Comparison of ENCODE assay signal across 16 mouse cellular contexts in the genomic region with DNA sequence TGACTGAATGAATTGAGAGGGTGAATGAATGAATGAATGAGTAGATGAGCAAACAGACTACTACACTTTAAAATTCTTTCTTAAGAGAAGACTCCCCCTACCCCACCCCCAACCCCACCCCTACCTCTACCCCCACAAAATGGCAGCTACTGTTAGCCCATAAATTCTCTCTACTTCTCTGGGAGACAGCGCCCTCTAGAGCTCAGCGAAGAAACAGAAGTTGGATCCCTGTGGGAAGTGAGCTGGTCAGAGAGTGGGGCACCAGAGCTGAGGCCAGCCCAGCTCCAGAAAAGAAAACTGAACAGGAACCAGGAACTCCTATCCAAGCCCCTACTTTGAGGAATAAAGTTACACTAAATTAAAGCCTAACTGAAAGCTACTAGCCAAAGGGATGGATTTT. TPM values are rescaled to one million over a fixed set of nuclear protein-coding genes. Genes with fewer than 3 reads are reported as not detected.
DNase-seq lines count a peak whose midpoint lies in the region; ATAC-seq and TF ChIP-seq lines count a peak whose summit lies in the region.
"Had no signal": no experiment of that assay in that cellular context is flagged by ENCODE, and none has a peak within 500 bp of the region (broad histone marks: within the 10 kb centered on the region; RNA-seq: fewer than 3 reads in every experiment).

No protein-coding gene starts in this region.

- no peaks in the 10 kb centered on the region for H3K9me3 ChIP-seq in kidney, postnatal 0 days (replicated peaks; ENCODE audit: low read length)
- H3K9me3 ChIP-seq in midbrain, embryonic 16.5 days (replicated peaks; ENCODE audit: control insufficient read depth, low read length, poor library complexity, severe bottlenecking): no peaks in the 10 kb centered on the region
- H3K9me3 ChIP-seq: embryonic facial prominence, embryonic 13.5 days; limb, embryonic 13.5 days had no signal

- no peak for DNase-seq in kidney, postnatal 0 days (ENCODE audit: low spot score)
- no peak for DNase-seq in kidney, adult 9 months
- DNase-seq in thymus, postnatal 4 days: peak; percentile 18
- no peak for DNase-seq in thymus, adult 18-20 months
- peak; percentile 42 for DNase-seq in adrenal gland, postnatal 10 days
- no peak for DNase-seq in kidney, postnatal 10 days
- DNase-seq: heart, adult 18-20 months; heart, postnatal 4 days; kidney, adult 2 months; layer of hippocampus, adult 9-11 months; lung, postnatal 14 days; spleen, adult 18-20 months had no signal

- H3K9ac ChIP-seq in kidney, postnatal 0 days (ENCODE audit: low read depth, low read length): no peak overlapping the region
- no peak overlapping the region for H3K9ac ChIP-seq in midbrain, embryonic 16.5 days (ENCODE audit: low read depth, low read length)
- H3K9ac ChIP-seq: embryonic facial prominence, embryonic 13.5 days; limb, embryonic 13.5 days had no signal

- H3K27me3 ChIP-seq in kidney, postnatal 0 days (ENCODE audit: insufficient read depth, low read length): peaks cover 22% of the 10 kb centered on the region
- peaks cover 21% of the 10 kb centered on the region for H3K27me3 ChIP-seq in midbrain, embryonic 16.5 days (ENCODE audit: control insufficient read depth, insufficient read depth, low read depth, low read length)

- no peak overlapping the region for H3K27ac ChIP-seq in kidney, postnatal 0 days
- no peak overlapping the region for H3K27ac ChIP-seq in midbrain, embryonic 16.5 days (ENCODE audit: low read length)
- H3K27ac ChIP-seq: embryonic facial prominence, embryonic 13.5 days; limb, embryonic 13.5 days had no signal

- H3K36me3 ChIP-seq in kidney, postnatal 0 days (ENCODE audit: insufficient read depth, low read length): no peaks in the 10 kb centered on the region
- no peaks in the 10 kb centered on the region for H3K36me3 ChIP-seq in midbrain, embryonic 16.5 days (ENCODE audit: control insufficient read depth, insufficient read depth, low read length)
- H3K36me3 ChIP-seq: embryonic facial prominence, embryonic 13.5 days; limb, embryonic 13.5 days had no signal

- ATAC-seq in kidney, postnatal 0 days (replicated peaks; ENCODE audit: low FRiP score, low read depth): no peak
- ATAC-seq in midbrain, embryonic 16.5 days: no peak
- ATAC-seq: forebrain, embryonic 14.5 days had no signal

- no peak overlapping the region for H3K4me3 ChIP-seq in kidney, postnatal 0 days (replicated peaks; ENCODE audit: low read depth, low read length)
- no peak overlapping the region for H3K4me3 ChIP-seq in midbrain, embryonic 16.5 days (ENCODE audit: low read depth, low read length)
- H3K4me3 ChIP-seq: embryonic facial prominence, embryonic 13.5 days; limb, embryonic 13.5 days had no signal

- H3K4me2 ChIP-seq in kidney, postnatal 0 days (ENCODE audit: low read length): no peak overlapping the region
- no peak overlapping the region for H3K4me2 ChIP-seq in midbrain, embryonic 16.5 days (ENCODE audit: low read length)
- H3K4me2 ChIP-seq: embryonic facial prominence, embryonic 13.5 days; limb, embryonic 13.5 days had no signal

- H3K4me1 ChIP-seq in kidney, postnatal 0 days (replicated peaks; ENCODE audit: insufficient read depth, low read length): no peaks in the 10 kb centered on the region
- peaks cover 1% of the 10 kb centered on the region for H3K4me1 ChIP-seq in midbrain, embryonic 16.5 days (ENCODE audit: control insufficient read depth, insufficient read depth, low read length)

- peak; percentile 34; the same call in 1 of the 2 replicates for TF ChIP-seq CTCF in kidney, postnatal 0 days (IDR thresholded peaks at IDR 0.05; ENCODE audit: low read depth)

- 41% methylated on average over 2 of the region's 2 CpGs for WGBS in kidney, postnatal 0 days
- 37% methylated on average over 2 of the region's 2 CpGs for WGBS in midbrain, embryonic 16.5 days

RNA-seq across cellular contexts. Expression of gene Acan, which starts 5.3 kb away (rescaled TPM):
- polyA plus RNA-seq in kidney, postnatal 0 days (2015; fragmentation: Nextera tagmentation; extraction: Ambion mirVana): 0.22 and 0.37 TPM in 2 replicates
- total RNA-seq in adrenal gland, postnatal 10 days (2021): 1 to 10 TPM in 1 of 2 experiments, under 1 TPM in 1; 0.45 to 2.6 TPM
- polyA plus RNA-seq in midbrain, embryonic 16.5 days (2015; fragmentation: Nextera tagmentation; extraction: Ambion mirVana): 0.12 and 0.24 TPM in 2 replicates
- polyA plus RNA-seq: kidney, adult 2 months had no signal

Comparison
In these comparisons a context has a peak if more than half of its experiments do, and no peak if none do; other contexts are left out.
1. DNase-seq: peak in thymus, postnatal 4 days (single experiment) and adrenal gland, postnatal 10 days (single experiment); none in kidney, postnatal 0 days (single experiment), kidney, adult 9 months (single experiment), thymus, adult 18-20 months (0 of 2) and kidney, postnatal 10 days (single experiment).